Mouse (Mus musculus): ENCODE data around the gene Krt15.

Krt15 gene

GRCm38 (mm10) chr11:100120331-100120730, 15.4 kb downstream of the Krt15 start:
- no peak for DNase-seq

GRCm38 (mm10) chr11:100113742-100114029, 22.0 kb downstream of the Krt15 start:
- DNase-seq, result no peak

DNA sequence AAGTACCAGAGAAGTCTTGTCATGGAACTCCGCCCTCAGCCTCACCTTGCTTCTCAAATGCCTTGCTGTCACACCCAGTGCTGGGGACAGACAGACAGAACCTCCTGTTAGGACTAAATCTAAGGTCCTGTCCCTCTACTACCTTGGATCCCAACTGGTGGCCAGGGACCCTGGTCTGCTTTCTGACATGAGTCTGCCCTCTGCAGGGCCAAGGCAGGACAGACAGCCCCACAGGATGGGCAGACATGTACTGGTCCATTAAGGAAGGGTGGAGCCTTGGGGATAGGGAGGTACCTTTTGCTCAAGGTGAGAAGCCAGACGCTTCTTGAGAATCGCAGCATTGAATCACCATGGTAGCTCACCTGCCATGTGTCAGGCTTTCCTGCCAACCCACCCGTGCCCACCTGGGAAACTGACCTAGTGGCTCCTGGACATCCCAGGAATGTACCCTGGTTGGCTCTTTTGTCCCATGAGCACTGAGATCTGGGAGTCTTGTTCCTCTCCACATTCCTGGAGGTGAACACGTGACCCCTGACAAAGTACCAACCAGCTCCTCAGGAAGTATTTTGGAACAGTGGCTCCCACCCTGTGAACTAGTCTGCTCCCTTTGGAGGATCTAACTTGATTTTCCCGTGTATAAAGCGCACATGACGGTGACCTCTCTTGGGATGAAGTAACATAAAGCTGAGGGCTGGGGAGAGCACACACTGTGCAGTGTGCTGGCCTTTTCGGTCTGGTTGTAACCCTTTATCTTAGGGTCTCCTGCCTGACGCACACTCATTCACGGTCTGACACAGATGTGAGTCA, 22.6 kb downstream of the Krt15 start:
- no peak for DNase-seq

- DNase-seq, result no peak
These were observed 30.1 kb downstream of the Krt15 start, which contains the start of gene Krt36 for GRCm38 (mm10) chr11:100105576-100106122. Gene Krt36, minus strand, starts transcription at chr11:100105626.

GRCm38 (mm10) chr11:100102693-100103429, 32.9 kb downstream of the Krt15 start:
- DNase-seq, result no peak

DNA sequence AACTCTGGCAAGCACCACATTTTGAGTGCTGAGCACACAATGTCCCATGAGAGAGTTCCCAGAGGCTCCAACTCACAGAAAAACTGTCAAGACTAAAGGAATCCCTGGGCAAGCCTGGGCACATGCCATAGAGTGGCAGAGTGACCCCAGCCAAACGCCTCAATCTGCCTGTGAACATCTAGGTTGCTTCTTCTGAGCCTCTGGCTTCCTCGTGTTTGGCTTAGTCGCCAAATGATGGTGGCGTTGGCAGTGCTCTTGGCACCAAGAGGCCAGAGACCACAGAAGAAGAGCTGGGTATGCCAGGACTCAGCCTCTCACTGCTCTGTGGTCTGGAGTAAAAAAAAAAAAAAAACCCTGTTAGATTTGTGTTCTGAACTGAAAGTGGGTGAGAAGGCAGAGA, 35.3 kb downstream of the Krt15 start:
- no peak for DNase-seq

- DNase-seq, result no peak
These were observed 37.9 kb downstream of the Krt15 start for GRCm38 (mm10) chr11:100097819-100098218.

- DNase-seq, result no peak
These were observed 39.6 kb downstream of the Krt15 start, which contains the start of gene Krt35 for GRCm38 (mm10) chr11:100096141-100096540. Gene Krt35, minus strand, starts transcription at chr11:100096241.

GRCm38 (mm10) chr11:100088378-100089025, 47.2 kb downstream of the Krt15 start:
- no peak for DNase-seq

DNA sequence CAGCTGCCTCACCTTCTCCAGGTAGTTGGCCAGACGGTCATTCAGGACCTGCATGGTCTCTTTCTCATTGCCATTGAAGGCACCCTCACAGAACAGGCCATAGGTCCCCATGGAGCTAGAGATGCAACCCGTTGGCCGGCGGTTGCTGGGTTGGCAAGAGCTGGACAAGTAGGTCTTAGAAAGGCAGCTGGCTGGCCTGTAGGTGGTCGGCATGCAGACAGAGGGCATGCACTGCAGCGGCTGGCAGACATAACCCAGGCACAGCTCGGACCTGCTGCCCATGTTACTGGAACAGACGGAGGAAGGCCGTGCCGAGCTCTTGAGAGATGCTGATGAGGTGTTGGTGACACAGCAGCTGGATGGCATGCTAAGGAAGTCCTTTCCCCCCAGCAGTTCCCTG, 47.9 kb downstream of the Krt15 start, which contains the start of gene Krt32:
TSS of gene Krt32 (minus strand) at position 366 of the 400 bp plus-strand sequence.
- no peak for DNase-seq

All from liver (tissue).